Mouse (Mus musculus): ENCODE measurements at regions not wholly inside any gene's neighbourhood (a gene's known extent, or its start where the extent isn't known, plus 50 kb on each side); places are given as distances from the start of the nearest gene placed in this dataset.

DNA sequence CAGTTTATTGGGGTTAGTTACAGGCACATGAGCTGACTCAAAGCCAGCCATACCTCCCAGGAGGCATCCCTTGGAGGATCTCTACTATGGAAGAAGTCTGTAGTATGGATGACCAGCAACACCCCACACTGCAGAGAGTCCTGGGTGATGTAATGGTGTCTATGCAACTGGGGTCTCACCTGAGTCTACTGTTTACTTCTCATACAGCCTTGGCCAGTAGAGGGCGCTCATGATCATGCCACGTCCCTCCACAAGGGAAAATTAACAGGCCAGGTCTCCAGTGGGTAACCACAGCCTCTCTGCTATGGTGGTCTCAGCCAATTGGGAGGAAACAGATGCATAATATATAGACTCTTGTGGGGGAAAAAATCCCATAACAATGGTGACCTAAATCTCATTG lies 111.7 kb downstream of the Cdh26 start:
- no peak for ATAC-seq (replicated peaks)
- 20% methylated on average over 2 of the region's 2 CpGs for whole genome bisulfite sequencing
- no peak overlapping the region for H3K4me2 ChIP-seq (replicated peaks)
- H3K4me3 ChIP-seq = no peak overlapping the region
- no peaks in the 10 kb centered on the region for H3K27me3 ChIP-seq
- H3K36me3 ChIP-seq = no peaks in the 10 kb centered on the region
- H3K4me1 ChIP-seq = 0 out of 2 replicates have a peak, but pooled peaks cover 7% of the 10 kb centered on the region
- H3K27ac ChIP-seq (replicated peaks) = no peak overlapping the region
- H3K9me3 ChIP-seq = no peaks in the 10 kb centered on the region
- no peak overlapping the region for H3K9ac ChIP-seq (replicated peaks)

DNA sequence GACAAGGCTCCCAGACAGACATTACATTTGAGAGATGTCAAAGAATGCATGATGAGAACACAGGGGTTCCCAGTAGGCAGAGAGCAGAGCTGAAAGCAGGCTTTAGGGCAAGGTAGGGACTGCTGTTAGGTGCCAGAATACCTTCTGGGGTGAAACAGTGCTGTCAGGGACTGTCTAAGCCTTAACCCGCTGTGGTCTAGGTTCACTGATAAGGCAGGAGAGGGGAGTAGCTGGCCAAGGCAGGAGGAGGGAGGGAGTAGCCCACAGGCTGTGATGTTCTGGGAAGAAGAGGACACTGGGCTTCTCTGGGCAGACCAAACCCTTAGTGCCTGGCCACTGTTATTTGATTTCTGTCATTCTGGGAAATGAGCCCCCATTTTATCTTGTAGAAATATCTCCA lies 114.1 kb downstream of the Cdh26 start:
- 0 out of 2 replicates have a peak, but pooled peaks cover 7% of the 10 kb centered on the region for H3K4me1 ChIP-seq
- H3K27ac ChIP-seq (replicated peaks) = no peak overlapping the region
- H3K4me3 ChIP-seq = no peak overlapping the region
- WGBS = 76% methylated on average over 1 of the region's 1 CpGs
- H3K4me2 ChIP-seq (replicated peaks) = no peak overlapping the region
- no peak overlapping the region for H3K9ac ChIP-seq (replicated peaks)
- no peak for ATAC-seq (replicated peaks)
- H3K9me3 ChIP-seq = no peaks in the 10 kb centered on the region
- H3K27me3 ChIP-seq = no peaks in the 10 kb centered on the region
- no peaks in the 10 kb centered on the region for H3K36me3 ChIP-seq

DNA sequence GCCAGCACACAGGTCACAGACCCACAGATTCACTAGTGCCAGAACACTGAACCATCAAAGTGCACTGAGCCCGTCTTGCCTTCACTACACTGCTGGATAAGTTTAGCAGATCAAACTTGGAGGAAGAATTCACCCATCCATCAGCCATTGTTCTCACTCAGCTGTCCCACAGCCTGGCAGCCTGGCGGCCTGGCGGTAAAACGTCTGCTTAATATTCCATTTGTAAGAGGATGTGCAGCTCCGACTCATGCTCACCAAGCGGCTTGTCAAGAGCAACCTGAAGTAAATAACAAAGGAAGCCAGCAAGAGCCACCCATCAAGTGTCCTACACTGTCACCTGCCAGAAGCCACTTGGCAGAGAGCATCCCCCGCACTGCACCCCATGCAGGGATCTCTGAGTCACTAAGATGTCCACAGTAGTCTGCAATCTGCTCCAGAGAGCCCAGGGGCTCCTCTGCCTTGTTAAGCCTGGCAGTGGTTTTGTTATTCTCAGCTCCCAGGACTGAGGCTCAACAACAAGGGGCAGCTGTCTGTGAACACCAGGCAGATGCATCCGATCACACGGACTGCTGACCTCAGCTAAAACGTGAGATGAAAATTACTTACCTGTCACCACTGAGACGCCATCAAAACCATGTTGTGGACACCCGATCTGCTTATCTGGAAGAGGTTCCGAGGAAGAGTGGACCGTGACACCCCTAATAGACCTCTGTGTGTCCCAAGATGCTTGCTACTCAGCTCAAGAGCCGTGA lies 115.4 kb downstream of the Cdh26 start:
- no peaks in the 10 kb centered on the region for H3K27me3 ChIP-seq
- no peaks in the 10 kb centered on the region for H3K36me3 ChIP-seq
- no peaks in the 10 kb centered on the region for H3K9me3 ChIP-seq
- H3K27ac ChIP-seq (replicated peaks) = no peak overlapping the region
- no peak overlapping the region for H3K4me2 ChIP-seq (replicated peaks)
- H3K9ac ChIP-seq (replicated peaks) = no peak overlapping the region
- 0 out of 2 replicates have a peak, but pooled peaks cover 7% of the 10 kb centered on the region for H3K4me1 ChIP-seq
- no peak overlapping the region for H3K4me3 ChIP-seq
- 68% methylated on average over 15 of the region's 15 CpGs for WGBS
- no peak for ATAC-seq (replicated peaks)

DNA sequence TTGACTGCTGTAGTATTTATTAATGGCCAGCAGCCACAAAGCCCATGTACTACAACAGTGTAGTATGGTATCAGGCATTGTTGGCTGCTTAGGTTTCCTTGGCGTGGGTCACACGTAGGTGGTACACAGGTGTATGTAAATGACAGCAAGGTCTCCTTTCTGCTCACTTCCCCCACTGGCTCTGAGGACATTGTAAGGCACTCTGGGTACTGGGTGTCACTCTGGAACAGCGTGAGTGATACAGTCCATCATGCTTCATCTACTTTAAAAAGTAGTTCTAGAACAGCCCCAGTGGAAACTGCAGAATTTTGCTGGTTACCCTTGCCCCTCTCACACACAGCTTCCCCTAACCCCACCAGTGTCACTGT lies 116.0 kb downstream of the Cdh26 start:
- WGBS = 94% methylated on average over 3 of the region's 3 CpGs
- H3K27me3 ChIP-seq = no peaks in the 10 kb centered on the region

DNA sequence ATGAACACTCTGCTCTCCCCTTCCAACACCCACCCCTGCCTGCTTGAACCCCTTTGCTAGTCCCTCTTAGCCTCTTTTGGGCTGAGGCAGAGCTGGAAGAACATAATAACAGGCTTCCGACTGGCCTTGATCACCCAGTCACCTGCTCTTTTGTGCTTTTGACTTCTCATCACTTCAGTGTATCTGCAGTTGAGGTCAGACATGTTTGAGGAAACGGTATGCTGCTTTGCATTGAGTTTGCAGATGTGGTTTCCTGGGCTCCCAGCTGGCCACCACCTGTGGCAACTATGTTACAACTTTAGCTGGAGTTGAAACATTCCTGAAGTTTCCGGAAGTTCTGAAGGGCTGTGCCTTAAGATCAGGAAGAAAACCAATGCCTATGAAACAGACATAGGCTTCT lies 116.6 kb downstream of the Cdh26 start:
- H3K27me3 ChIP-seq = no peaks in the 10 kb centered on the region
- no peaks in the 10 kb centered on the region for H3K9me3 ChIP-seq
- H3K9ac ChIP-seq (replicated peaks) = no peak overlapping the region
- H3K4me3 ChIP-seq = no peak overlapping the region
- 76% methylated on average over 3 of the region's 3 CpGs for WGBS
- H3K4me2 ChIP-seq (replicated peaks) = no peak overlapping the region
- H3K36me3 ChIP-seq = no peaks in the 10 kb centered on the region
- no peak for ATAC-seq (replicated peaks)
- no peak overlapping the region for H3K27ac ChIP-seq (replicated peaks)
- 0 out of 2 replicates have a peak, but pooled peaks cover 7% of the 10 kb centered on the region for H3K4me1 ChIP-seq

More for the DNA sequence above, 116.0 kb downstream of the Cdh26 start:
- H3K4me1 ChIP-seq = 0 out of 2 replicates have a peak, but pooled peaks cover 7% of the 10 kb centered on the region
- H3K27ac ChIP-seq (replicated peaks) = no peak overlapping the region
- ATAC-seq (replicated peaks) = no peak
- no peak overlapping the region for H3K4me2 ChIP-seq (replicated peaks)
- no peak overlapping the region for H3K4me3 ChIP-seq
- no peaks in the 10 kb centered on the region for H3K36me3 ChIP-seq
- no peaks in the 10 kb centered on the region for H3K9me3 ChIP-seq
- H3K9ac ChIP-seq (replicated peaks) = no peak overlapping the region

DNA sequence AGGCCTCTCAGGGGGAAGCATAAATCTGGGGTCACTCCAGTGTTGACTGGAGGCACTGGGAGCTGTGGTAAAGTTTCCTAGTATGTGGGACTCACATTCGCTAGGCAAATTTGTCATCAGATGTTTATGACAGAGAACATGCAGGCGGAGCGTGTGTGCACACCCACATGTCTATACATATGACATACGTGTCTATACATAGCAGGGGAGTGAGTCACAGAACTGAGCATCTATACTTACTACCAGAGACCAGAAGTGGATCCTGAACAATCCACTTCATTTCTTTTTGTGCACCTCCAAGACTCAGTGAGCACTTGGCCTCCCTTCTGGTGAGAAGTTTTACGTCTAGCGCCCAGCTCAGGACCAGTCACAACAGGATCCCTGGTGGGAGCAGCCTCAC lies 118.6 kb downstream of the Cdh26 start:
- H3K4me1 ChIP-seq = 0 out of 2 replicates have a peak, but pooled peaks cover 7% of the 10 kb centered on the region
- H3K36me3 ChIP-seq = no peaks in the 10 kb centered on the region
- no peak overlapping the region for H3K4me3 ChIP-seq
- H3K4me2 ChIP-seq (replicated peaks) = no peak overlapping the region
- no peaks in the 10 kb centered on the region for H3K9me3 ChIP-seq
- no peak overlapping the region for H3K9ac ChIP-seq (replicated peaks)
- WGBS = 87% methylated on average over 6 of the region's 6 CpGs
- H3K27me3 ChIP-seq = no peaks in the 10 kb centered on the region
- no peak for ATAC-seq (replicated peaks)
- H3K27ac ChIP-seq (replicated peaks) = no peak overlapping the region

DNA sequence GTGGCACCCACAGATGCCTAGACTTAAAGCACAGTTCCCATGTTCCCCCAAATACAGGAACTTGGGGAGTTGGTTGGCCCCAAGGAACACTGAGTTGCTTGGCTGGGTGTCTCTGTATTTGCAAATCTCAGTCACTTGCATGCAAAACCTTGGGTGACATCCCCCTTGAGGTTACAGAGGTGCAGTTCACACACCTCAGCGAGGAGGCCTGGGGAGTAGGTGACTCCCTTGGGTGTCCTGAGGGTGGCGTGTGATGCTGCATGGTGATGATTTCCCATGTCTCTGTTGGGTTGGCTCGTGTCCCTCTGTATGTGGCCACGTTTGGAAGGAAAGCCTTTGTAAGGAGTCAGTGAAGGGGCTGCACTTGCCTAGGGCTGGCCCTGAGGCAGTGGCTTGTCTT lies 123.4 kb downstream of the Cdh26 start:
- H3K27me3 ChIP-seq = no peaks in the 10 kb centered on the region
- ATAC-seq (replicated peaks) = no peak
- no peak overlapping the region for H3K27ac ChIP-seq (replicated peaks)
- H3K4me2 ChIP-seq (replicated peaks) = no peak overlapping the region
- no peak overlapping the region for H3K9ac ChIP-seq (replicated peaks)
- H3K4me1 ChIP-seq = peaks cover 6% of the 10 kb centered on the region
- no peaks in the 10 kb centered on the region for H3K9me3 ChIP-seq
- WGBS = 76% methylated on average over 4 of the region's 4 CpGs
- H3K36me3 ChIP-seq = no peaks in the 10 kb centered on the region
- no peak overlapping the region for H3K4me3 ChIP-seq

DNA sequence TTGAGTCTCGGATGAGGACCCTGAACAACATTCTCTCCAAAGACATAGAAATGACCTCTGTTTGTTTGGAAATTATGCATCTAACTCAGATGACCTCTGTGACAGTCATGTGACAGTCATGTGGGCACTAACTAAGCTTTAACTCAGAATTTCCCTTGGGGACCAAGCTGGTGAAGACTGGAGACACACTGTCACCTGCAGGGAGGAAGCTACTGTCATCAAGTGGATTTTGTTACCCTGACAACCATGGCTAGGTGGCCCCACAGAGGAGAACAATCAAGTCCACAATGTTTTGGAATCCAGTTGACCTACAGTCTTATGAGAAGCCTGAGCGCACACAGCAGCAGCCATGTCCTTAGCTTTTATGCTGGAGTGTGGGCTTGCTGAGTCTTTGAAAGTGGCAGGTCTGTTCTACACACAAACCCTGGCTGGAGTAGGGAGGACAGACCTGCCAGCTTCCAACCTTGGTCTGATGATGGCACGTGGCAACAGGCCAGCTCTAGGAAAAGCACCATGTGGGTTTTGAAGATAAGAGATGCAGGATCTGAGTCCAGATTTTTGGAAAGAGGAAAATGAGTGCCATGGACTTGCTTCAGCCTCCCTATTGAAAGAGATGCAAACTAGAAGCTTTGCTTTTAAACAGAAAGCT lies 125.5 kb downstream of the Cdh26 start:
- Histone ChIP-seq H3K9me3 (no peaks in the 10 kb centered on the region), H3K4me2 (replicated peaks) (no peak overlapping the region), H3K4me1 (peaks cover 6% of the 10 kb centered on the region), H3K9ac (replicated peaks) (no peak overlapping the region), H3K36me3 (no peaks in the 10 kb centered on the region), H3K4me3 (no peak overlapping the region), H3K27me3 (no peaks in the 10 kb centered on the region), H3K27ac (replicated peaks) (no peak overlapping the region)
- WGBS = 77% methylated on average over 3 of the region's 3 CpGs
- ATAC-seq (replicated peaks) = no peak

DNA sequence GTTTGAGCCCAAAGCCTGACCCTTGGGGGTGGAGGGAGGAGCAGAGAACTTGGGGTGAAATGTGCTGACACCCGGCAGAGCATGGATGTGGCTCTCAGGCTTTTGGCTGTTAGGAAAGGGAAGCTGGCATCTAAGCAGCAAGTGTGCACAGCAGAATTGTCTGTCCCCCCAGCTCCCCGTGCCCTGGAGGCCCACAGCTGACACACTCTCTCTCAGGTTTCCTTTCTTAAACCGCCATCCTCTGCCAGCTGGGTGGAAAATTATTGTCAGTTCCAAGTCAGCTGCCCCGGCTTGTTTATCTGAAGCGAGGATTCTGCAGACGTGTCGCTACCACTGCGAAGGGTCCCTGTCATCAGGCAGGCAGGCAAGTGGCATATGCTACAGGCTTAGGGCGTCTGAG lies 127.6 kb downstream of the Cdh26 start:
- no peaks in the 10 kb centered on the region for H3K36me3 ChIP-seq
- peaks cover 10% of the 10 kb centered on the region for H3K4me1 ChIP-seq
- H3K9me3 ChIP-seq = no peaks in the 10 kb centered on the region
- H3K4me3 ChIP-seq = no peak overlapping the region
- H3K27ac ChIP-seq (replicated peaks) = no peak overlapping the region
- H3K27me3 ChIP-seq = no peaks in the 10 kb centered on the region
- ATAC-seq (replicated peaks) = no peak
- H3K9ac ChIP-seq (replicated peaks) = no peak overlapping the region
- WGBS = 57% methylated on average over 9 of the region's 9 CpGs
- no peak overlapping the region for H3K4me2 ChIP-seq (replicated peaks)

DNA sequence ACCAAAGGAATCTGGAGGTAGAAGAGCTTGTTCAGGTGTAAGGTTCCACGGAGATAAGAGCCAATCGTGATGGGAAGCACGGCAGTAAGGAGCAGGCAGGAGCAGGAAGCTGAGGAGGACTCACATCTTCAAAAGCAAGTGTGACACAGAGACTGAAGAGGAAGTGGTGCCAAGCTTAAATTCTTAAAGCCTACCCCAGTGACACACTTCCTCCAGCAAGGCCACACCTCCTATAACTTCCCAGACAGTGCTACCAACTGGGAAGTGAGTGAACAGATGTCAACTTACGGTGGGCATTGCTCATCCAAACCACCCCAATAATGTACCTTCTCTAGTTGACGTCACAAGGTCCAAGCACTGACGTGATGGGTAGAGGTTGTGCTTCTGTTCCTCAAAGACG lies 133.0 kb downstream of the Cdh26 start:
- Histone ChIP-seq H3K36me3 (no peaks in the 10 kb centered on the region), H3K4me1 (peaks cover 8% of the 10 kb centered on the region; the same call in 1 of the 2 replicates), H3K4me2 (replicated peaks) (no peak overlapping the region), H3K9ac (replicated peaks) (no peak overlapping the region), H3K27ac (replicated peaks) (no peak overlapping the region), H3K9me3 (no peaks in the 10 kb centered on the region), H3K27me3 (no peaks in the 10 kb centered on the region), H3K4me3 (no peak overlapping the region)
- no peak for ATAC-seq (replicated peaks)
- 95% methylated on average over 7 of the region's 7 CpGs for WGBS

DNA sequence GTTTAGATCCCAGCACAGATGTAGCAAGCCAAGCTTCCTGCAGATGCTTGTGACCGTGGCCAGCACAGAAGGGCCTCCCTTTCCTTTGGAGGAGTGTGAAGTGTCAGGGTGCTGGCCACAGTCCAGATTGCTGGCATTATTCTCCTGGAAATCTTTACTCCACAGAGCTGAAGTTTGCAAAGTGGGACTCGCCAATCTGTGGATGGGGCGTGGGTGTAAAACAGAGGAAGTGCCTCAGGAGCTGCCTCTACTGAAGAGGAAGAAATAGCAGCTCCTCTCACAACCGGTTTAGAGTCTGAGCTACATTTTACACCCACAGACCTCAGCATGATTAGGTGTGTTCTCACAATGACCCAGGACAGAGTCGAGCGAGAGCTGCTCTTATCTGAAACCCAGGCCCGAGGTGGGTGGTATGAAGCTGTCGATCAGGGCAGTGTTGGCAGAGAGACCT lies 135.1 kb downstream of the Cdh26 start:
- Histone ChIP-seq H3K4me2 (replicated peaks) (no peak overlapping the region), H3K9ac (replicated peaks) (no peak overlapping the region), H3K27me3 (no peaks in the 10 kb centered on the region), H3K9me3 (no peaks in the 10 kb centered on the region), H3K4me1 (peaks cover 8% of the 10 kb centered on the region; the same call in 1 of the 2 replicates), H3K4me3 (no peak overlapping the region), H3K36me3 (no peaks in the 10 kb centered on the region), H3K27ac (replicated peaks) (no peak overlapping the region)
- WGBS = 60% methylated on average over 8 of the region's 8 CpGs
- ATAC-seq (replicated peaks) = no peak

DNA sequence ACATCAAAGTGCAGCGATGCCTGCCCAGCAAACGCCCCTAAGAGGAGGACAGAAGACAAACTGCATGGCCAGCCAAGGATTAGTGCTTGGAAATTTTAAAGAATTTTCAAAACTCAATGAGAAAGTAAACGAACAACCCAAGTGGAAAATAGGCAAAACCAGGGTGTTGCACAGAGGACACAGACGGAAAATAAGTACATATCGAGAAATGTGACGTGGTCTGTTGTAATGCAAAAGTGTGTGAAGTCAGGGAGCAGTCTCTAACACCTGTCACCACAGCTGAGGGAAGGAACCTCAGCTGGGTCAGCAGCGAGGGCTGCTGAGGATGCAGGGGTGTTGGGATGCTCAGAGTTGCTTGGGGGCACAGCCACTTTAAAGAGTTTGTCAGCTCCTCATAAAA lies 137.2 kb downstream of the Cdh26 start:
- H3K9ac ChIP-seq (replicated peaks) = no peak overlapping the region
- H3K4me3 ChIP-seq = no peak overlapping the region
- no peaks in the 10 kb centered on the region for H3K9me3 ChIP-seq
- no peak overlapping the region for H3K27ac ChIP-seq (replicated peaks)
- H3K27me3 ChIP-seq = no peaks in the 10 kb centered on the region
- ATAC-seq (replicated peaks) = no peak
- H3K4me1 ChIP-seq = peaks cover 3% of the 10 kb centered on the region; the same call in 1 of the 2 replicates
- WGBS = 86% methylated on average over 7 of the region's 7 CpGs
- no peak overlapping the region for H3K4me2 ChIP-seq (replicated peaks)
- no peaks in the 10 kb centered on the region for H3K36me3 ChIP-seq
